Mouse (Mus musculus) urinary bladder, adult 2 months (tissue): ENCODE data around the gene Spa17. TPM values are rescaled to one million over a fixed set of nuclear protein-coding genes. Genes with fewer than 3 reads are reported as not detected.

Source experiments
- DNase-seq: peaks from one replicate; pipeline ENCODE4 v3.0.0; 2022; ENCODE audit warnings: low spot score
- polyA plus RNA-seq: library from polyadenylated mRNA; depleted of rRNA; stranded (reverse); fragments of >200 nt; gene quantifications from 2 replicates; pipeline ENCODE4 v1.2.3, GENCODE M21; 2012

Gene Spa17
- polyA plus RNA-seq, 1 experiment = 2.2 TPM

GRCm38 (mm10) chr9:37616770-37617169 lies 3.2 kb upstream of the Spa17 start:
- no peak for DNase-seq

- no peak for DNase-seq
Observed at GRCm38 (mm10) chr9:37615220-37615619, 1.7 kb upstream of the Spa17 start.

GRCm38 (mm10) chr9:37614316-37614715 lies 794 bp upstream of the Spa17 start:
- no peak for DNase-seq

DNA sequence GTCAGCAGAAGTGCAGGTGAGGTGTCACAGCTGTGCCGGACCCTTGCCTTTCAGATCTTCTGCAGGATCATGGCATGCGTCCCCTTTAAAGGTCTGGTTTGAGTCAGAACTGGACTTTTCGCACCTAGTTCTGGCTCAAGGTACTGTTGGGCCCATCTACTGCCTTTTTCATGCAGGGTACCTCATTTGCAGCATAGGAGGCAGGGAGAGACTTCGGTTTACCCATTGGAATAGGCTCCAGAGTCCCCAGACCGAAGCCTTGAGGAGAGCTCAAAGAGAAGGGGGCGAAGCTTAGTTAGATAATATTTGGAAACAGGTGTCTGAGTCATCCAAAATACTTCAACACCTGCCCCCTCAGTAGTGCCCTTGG lies 374 bp upstream of the Spa17 start:
- no peak for DNase-seq

DNA sequence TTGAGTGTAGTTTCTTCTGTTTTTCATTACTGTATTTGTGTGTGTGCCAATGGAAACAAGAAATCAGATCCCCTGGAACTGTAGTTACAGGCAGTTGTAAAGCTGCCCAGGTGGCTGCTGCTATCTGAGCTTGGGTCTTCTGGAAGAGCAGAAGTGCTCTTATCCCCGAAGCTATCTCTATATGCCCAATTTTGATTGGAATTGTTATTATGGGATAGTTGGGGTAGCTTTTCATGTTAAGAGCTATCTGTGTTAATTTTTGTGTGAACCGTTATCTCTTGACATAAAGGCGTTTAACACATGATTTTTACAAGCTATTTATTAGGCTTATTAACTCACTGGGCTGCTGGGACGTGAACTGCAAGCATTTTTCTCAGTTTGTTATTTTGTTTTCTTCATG lies 4.0 kb downstream of the Spa17 start:
- no peak for DNase-seq

DNA sequence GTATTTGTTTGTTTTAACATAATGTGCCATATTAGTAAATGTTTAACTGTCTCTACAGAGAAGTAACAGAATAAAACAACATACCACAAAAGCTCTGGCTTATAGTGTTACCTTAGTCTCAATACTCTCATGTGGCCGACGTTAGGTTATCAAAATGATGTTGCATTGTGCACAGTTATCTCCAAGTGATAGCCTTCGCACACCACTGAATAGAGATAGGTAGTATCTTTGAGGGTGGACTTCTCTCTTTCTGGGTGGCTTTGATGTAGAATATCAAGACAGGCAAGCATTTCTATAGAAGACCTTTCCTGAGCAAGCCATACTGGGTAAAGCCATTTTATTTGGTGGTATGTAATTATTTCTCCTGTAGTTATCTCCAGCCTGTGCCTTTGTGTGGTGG lies 8.4 kb downstream of the Spa17 start:
- DNase-seq = no peak

DNA sequence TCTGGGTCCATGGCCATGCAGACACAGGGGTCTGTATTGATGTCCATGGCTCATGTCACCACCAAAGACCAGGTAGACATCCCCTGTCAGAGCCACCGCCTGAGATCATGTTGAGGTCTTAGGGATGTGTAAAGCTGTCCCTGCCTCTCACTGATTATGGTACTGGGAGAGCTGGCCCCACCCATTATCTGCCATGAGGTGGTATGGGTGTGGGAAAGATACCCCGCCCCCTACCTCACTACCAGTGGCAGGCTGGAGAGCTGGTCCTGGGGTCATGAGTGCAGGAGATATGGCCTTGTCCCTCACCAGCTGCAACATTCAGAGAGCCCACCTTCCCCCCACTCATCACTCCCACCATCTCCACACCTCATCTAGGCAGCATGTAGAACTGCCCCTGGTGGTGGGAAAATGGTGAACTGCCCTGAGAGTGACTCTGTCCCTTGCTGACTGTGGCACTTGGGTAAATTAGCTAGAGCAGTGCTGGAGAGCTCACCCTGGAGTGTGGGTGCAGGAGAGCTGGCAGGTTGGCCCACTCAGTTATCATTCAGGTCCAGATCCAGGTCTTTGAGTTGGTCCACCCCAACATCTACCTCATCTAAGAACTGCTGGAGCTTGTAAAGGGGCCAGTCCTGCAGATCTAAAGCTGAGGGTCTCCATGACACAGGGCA lies 12.8 kb downstream of the Spa17 start:
- DNase-seq = no peak

GRCm38 (mm10) chr9:37598637-37599036 lies 14.9 kb downstream of the Spa17 start:
- no peak for DNase-seq

DNA sequence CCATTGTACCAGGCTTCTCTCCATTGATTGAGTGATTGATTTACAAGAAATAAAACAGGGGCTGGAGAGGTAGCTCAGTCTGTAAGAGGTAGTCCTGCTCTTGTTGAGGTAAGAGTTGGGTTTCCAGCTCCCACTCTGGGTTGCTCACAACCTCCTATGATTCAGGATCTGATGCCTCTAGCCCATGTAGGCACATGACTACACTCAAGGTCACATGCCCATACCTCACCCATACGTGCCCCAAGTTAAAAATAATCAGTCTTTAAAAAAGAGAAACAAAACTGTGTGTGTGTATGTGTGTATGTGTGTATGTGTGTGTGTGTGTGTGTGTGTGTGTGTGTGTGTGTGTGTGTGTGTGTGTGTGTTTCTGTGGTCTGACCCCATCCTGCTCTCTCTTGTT lies 18.0 kb downstream of the Spa17 start:
- no peak for DNase-seq

- DNase-seq = no peak
Observed at GRCm38 (mm10) chr9:37593690-37594089, 19.8 kb downstream of the Spa17 start.

DNA sequence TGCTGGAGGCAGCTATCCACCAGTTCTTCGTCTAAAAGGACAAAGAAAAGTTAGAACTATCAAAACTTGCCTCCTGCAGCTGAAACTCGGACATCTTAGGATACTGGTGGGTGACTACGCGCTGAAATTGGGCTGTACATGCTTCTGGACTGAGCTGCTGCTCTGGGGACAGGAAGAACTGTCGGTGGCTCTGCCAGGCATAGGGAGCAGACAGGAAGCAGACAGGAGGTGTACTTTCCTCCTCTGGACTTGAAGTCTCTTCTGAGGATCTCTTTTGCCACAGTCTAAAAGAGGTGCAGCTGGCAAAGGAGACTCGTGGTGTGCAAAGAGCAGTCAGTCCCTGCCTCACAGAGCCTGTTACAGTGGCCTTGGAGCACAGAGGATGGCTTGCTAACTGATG lies 20.9 kb downstream of the Spa17 start:
- no peak for DNase-seq

- DNase-seq = no peak
Observed at GRCm38 (mm10) chr9:37592025-37592424, 21.5 kb downstream of the Spa17 start.

- no peak for DNase-seq
Observed at GRCm38 (mm10) chr9:37590381-37590780, 23.1 kb downstream of the Spa17 start.

DNA sequence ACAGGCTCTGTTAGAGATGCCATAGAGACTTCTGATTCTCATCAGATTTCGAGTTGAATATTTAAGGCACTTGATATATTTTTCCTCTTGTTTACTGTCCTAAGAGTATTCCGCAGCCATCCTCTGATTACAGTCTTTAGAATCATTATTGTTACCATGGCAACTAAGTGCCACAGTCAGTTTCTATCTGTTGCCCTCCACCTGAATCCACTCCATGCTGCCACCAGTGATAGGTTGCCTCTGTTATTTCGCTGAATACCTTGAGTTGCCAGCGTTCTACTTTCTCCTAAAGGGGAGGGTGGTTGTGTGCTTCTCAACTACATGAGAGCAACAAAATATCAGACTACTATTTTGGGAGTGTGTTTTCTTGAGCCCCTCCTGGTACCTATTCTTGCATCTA lies 26.8 kb downstream of the Spa17 start:
- DNase-seq = no peak

GRCm38 (mm10) chr9:37583594-37583993 lies 29.9 kb downstream of the Spa17 start:
- no peak for DNase-seq

GRCm38 (mm10) chr9:37576436-37576930 lies 37.0 kb downstream of the Spa17 start:
- DNase-seq = no peak

DNA sequence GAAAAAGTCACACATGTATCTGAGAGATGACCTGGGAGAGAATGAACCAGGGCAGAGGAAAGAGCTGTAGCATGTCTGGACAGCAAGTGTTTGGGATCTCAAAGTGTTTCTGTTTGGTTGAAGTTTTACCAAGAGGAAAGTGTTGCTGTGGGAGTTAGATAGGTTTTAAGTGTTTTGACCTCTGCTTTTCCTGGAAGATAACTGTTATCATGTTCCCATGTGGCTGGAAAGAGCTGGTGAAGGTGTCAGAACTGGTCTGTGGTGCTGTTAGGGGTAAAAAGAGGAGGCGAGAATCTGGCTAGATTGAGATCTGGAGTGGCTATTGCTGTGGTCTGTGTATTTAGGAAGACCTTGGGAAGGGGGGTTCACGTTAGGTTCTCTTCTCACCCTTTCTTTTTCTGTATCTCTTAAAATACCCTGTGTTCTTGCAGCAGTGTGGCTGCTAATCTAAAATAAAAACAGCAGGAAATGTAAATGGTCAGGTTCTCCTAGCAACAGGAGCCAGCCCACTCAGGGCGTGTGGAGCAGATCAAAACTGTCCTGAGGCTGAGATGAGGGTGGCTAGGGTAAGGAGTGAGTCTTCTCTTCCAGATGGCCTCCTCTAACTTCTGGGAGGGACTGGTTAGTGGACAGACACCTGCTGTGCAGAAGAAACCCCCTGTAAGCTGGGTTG lies 41.2 kb downstream of the Spa17 start:
- DNase-seq = no peak

DNA sequence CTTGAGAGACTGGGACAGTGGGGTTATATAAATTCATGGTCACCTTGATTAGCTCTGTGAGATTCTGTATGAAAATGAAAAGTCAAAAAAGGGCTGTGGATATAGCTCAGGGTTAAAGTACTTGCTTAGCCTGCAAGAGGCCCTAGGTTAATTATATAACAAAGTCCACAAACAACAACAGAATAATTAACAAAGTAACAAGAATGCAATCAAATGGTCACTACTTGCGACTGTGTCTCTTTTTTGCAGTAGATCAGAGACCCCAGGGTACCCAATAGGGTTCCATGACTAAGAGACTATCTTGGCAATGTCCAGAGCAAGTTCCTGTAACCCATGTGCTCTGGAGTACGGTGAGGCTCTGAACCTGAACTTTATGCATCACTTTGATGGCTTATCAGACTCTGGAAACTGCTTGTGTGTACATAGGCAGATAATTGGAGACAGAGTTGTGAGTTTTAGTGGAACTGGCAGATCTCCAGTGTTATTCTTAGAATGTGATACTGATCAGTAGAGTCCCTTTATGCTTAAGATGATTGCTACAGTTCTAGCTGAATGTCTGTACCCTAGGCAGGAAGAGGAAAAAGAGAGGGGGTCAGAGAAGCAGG lies 44.2 kb downstream of the Spa17 start:
- no peak for DNase-seq

- no peak for DNase-seq
Observed at GRCm38 (mm10) chr9:37568605-37569214, 44.8 kb downstream of the Spa17 start.

GRCm38 (mm10) chr9:37567892-37568604 lies 45.5 kb downstream of the Spa17 start:
- no peak for DNase-seq

DNA sequence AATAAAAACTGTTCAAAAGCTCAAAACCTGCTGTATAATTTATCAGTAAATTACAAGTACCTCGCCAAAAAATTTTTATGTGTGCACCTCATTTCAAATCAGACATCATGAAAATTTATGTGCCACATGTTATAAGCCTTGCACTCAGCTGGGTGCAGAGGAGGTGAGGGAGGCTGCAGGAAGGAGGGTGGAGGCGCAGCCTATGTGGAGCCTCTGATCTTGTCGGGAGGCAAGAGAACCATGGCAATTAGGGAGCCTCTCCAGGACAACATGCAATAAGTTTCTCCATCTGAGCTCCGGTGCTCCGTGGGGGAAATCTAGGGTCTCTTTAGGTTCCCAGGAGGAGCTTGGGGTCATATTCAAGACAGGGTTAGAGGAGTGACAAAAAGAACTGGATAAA lies 46.1 kb downstream of the Spa17 start:
- no peak for DNase-seq

DNA sequence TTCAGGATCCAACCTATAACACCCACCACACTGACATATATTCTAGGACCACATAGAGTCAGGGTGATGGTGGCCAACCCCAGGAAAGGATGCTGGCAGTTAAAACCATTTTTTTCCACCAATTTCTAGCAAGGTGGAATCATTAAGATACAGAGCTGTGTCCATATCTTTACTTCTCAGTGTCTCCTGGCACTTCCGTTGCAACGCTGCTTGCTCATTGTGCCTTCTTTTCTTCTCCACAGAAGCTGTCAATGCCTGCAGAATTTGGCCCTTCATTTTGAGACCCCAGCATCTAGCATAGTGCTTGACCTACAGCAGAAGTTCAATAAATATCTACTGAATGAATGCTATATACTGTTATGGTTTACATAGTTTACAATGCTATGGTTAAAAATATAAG lies 46.5 kb downstream of the Spa17 start:
- no peak for DNase-seq
